Mouse (Mus musculus) midbrain, embryonic 16.5 days (tissue): ENCODE measurements around the gene Arsg. TPM values are rescaled to one million over a fixed set of nuclear protein-coding genes. Genes with fewer than 3 reads are reported as not detected.
A peak's percentile ranks its signal among the peaks of the same experiment; 100 is the strongest.
"Not testable (repeated sequence)": the region's sequence is repeated elsewhere in the genome, so short reads cannot be mapped to it uniquely, and the experiment has no call there.

Experiments
- ATAC-seq: fragments of 200-750 bp; cut with Nextera tagmentation; 2 replicates; pipeline ENCODE4 v1.8.0; 2017; ENCODE audit warnings: moderate TSS enrichment
- H3K27ac ChIP-seq: fragments of 300-500 bp; sonication (generic); 2 replicates; pipeline ENCODE4 v1.5.1; 2014; ENCODE audit warnings: mild to moderate bottlenecking, low read length, mixed read lengths
- H3K27me3 ChIP-seq: fragments of 300-500 bp; sonication (generic); 2 replicates; pipeline ENCODE4 v1.6.1; 2014; ENCODE audit warnings: low read depth, low read length, mixed read lengths; ENCODE audit not compliant: control insufficient read depth, insufficient read depth
- H3K36me3 ChIP-seq: fragments of 300-500 bp; sonication (generic); 2 replicates; pipeline ENCODE4 v1.6.1; 2014; ENCODE audit warnings: mild to moderate bottlenecking, low read length, moderate library complexity, mixed read lengths; ENCODE audit not compliant: control insufficient read depth, insufficient read depth
- H3K4me1 ChIP-seq: fragments of 300-500 bp; sonication (generic); 2 replicates; pipeline ENCODE4 v1.6.1; 2014; ENCODE audit warnings: mild to moderate bottlenecking, low read length, mixed read lengths; ENCODE audit not compliant: control insufficient read depth, insufficient read depth
- H3K4me2 ChIP-seq: fragments of 300-500 bp; sonication (generic); 2 replicates; pipeline ENCODE4 v1.6.1; 2014; ENCODE audit warnings: mild to moderate bottlenecking, low read length, mixed read lengths
- H3K4me3 ChIP-seq: fragments of 300-500 bp; sonication (generic); 2 replicates; pipeline ENCODE4 v1.5.1; 2014; ENCODE audit warnings: low read depth, mild to moderate bottlenecking, low read length, moderate library complexity, mixed read lengths
- H3K9ac ChIP-seq: fragments of 300-500 bp; sonication (generic); 2 replicates; pipeline ENCODE4 v1.6.1; 2014; ENCODE audit warnings: low read depth, low read length, mixed read lengths
- H3K9me3 ChIP-seq: fragments of 300-500 bp; sonication (generic); replicated peaks from 2 replicates; pipeline ENCODE4 v1.6.1; 2014; ENCODE audit warnings: mild to moderate bottlenecking, low read length, mixed read lengths; ENCODE audit not compliant: control insufficient read depth, poor library complexity, severe bottlenecking
- WGBS: fragments of 180-500 bp; shearing (Covaris S2); extraction: QIAGEN DNeasy Blood & Tissue Kit; methylation state at CpG from one replicate; pipeline ENCODE4 v1.1.7; 2014; 5-methylcytosine and 5-hydroxymethylcytosine counted together
- polyA plus RNA-seq: library from polyadenylated mRNA; unstranded; fragments of >200 nt; fragmentation: Nextera tagmentation; extraction: Ambion mirVana; gene quantifications from 2 replicates; pipeline ENCODE4 v1.2.1, GENCODE M21; 2015

The Arsg gene
- polyA plus RNA-seq, 1 experiment from 2014 or later, result 4.2 TPM

DNA sequence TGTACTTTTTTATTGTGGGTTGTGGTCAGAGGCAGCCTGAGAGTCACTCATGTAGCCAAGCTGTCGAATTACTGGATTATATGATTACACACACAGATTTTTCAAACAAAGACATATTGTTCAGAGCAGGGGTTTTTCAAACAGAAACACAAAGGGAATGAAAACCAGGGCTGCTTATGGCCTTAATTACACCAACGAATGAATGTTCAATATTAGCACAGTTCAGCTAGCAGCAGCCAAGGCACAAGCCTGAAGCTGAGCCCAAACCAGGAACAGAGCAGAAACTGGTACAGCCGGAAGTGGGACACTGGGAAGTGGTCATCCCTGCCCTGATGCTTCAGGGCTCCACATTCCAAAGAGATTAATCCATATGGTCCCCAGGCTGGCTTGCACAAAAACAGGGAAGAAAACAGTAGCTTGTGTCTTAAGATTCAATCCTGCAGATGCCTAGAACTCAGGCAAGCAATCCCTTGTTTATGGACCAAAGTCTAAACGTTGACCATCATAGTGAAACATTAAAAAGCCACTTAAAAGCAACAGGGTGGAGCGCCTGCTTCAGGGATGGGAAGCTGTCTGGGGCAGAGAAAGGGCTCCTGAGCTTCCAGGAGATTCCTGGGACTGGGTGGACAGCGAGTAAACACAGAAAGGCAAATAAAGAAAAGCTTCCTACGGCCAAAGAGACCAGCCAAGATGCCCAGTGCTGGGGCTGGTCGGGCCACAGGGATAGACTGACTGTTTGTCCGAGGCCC lies 137.0 kb downstream of the Arsg start:
- H3K4me3 ChIP-seq, result peak overlapping the region; percentile 68
- H3K4me2 ChIP-seq, result peak overlapping the region; percentile 88
- no peak overlapping the region for H3K27ac ChIP-seq
- H3K4me1 ChIP-seq, result peaks cover 16% of the 10 kb centered on the region
- no peaks in the 10 kb centered on the region for H3K36me3 ChIP-seq
- peak overlapping the region; percentile 73 for H3K9ac ChIP-seq
- 14% methylated on average over 9 of the region's 9 CpGs for WGBS
- no peaks in the 10 kb centered on the region for H3K27me3 ChIP-seq
- ATAC-seq, result no peak
- no peaks in the 10 kb centered on the region for H3K9me3 ChIP-seq

GRCm38 (mm10) chr11:109610795-109611302 lies 137.7 kb downstream of the Arsg start:
- no peaks in the 10 kb centered on the region for H3K27me3 ChIP-seq
- H3K36me3 ChIP-seq, result no peaks in the 10 kb centered on the region
- peak overlapping the region; percentile 73 for H3K9ac ChIP-seq
- H3K4me3 ChIP-seq, result peak overlapping the region; percentile 68
- H3K4me1 ChIP-seq, result peaks cover 16% of the 10 kb centered on the region
- 0% methylated on average over 22 of the region's 26 CpGs for WGBS
- H3K27ac ChIP-seq, result peak overlapping the region; percentile 73
- no peak; the same call in 1 of the 2 replicates for ATAC-seq
- H3K9me3 ChIP-seq, result no peaks in the 10 kb centered on the region
- H3K4me2 ChIP-seq, result peak overlapping the region; percentile 88

- peak within 1 kb of the TSS; percentile 73 for H3K9ac ChIP-seq
- H3K4me3 ChIP-seq, result peak within 1 kb of the TSS; percentile 68
- H3K4me2 ChIP-seq, result peak within 1 kb of the TSS; percentile 88
- no peaks in the 10 kb centered on the region for H3K9me3 ChIP-seq
- H3K36me3 ChIP-seq, result no peaks in the 10 kb centered on the region
- WGBS, result under 1% methylated on average over 48 of the region's 58 CpGs
- H3K27ac ChIP-seq, result peak within 1 kb of the TSS; percentile 73
- peaks cover 16% of the 10 kb centered on the region for H3K4me1 ChIP-seq
- no peaks in the 10 kb centered on the region for H3K27me3 ChIP-seq
- ATAC-seq, result peak; percentile 97
Observed at GRCm38 (mm10) chr11:109611303-109612149, 138.4 kb downstream of the Arsg start, which contains the start of gene Wipi1. TSS of gene Wipi1 (minus strand) at chr11:109611967.

DNA sequence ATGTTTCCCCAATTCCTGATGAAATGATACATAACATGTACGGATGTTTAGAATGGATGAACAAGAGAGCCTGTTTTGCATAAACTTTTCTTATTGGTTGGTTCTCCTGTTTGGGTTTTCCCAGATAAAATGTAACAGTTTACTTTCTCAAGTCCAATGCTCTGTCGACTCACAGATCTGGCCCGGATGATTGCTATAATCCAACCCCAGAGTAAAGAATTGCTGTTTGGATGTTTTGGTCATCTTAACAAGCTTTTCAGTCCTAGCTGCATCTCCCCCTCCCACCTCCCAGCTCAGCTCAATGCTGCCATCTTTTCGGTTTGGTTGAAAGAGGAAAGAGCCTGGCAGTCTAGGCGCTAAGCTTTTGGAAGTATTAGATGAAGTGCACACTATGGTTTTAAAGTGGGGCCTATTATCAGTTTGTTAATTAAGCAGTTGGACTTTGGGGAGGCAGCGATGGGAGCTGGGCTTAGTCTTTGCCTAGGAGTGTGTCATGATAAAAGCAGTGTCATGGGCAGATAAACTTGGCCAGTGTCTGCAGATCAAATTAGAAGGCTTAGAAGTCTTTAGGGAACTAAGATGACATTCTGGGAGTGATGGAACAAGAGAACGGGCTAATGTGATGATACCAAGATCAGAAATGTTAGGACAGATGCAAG lies 139.8 kb downstream of the Arsg start:
- Histone ChIP-seq H3K36me3 (no peaks in the 10 kb centered on the region), H3K27ac (no peak overlapping the region), H3K4me3 (no peak overlapping the region), H3K4me1 (peaks cover 16% of the 10 kb centered on the region), H3K9me3 (no peaks in the 10 kb centered on the region), H3K9ac (no peak overlapping the region), H3K27me3 (no peaks in the 10 kb centered on the region), H3K4me2 (no peak overlapping the region)
- 65% methylated on average over 7 of the region's 7 CpGs for WGBS
- no peak for ATAC-seq

DNA sequence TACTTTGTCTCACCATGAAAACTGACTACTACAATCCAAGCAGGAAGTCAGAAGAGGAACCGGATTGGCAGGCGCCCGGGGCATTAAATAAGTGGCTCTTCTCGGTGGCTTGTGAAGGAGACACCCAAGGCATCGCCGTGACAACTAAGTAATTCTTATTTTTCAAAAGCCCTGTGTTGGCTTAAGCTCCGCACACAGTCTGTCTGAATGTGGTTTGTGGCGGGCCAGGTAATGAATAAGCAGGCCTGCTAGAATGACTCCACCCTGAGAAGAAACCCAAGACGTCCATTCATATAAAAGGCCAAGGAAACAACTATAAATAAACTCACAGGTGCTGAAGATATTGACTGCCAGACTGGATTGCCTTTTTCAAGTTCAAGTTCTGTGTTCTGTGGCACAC lies 142.1 kb downstream of the Arsg start:
- H3K36me3 ChIP-seq, result no peaks in the 10 kb centered on the region
- H3K4me3 ChIP-seq, result no peak overlapping the region
- ATAC-seq, result no peak
- no peaks in the 10 kb centered on the region for H3K27me3 ChIP-seq
- no peak overlapping the region for H3K27ac ChIP-seq
- H3K4me2 ChIP-seq, result no peak overlapping the region
- WGBS, result 51% methylated on average over 9 of the region's 9 CpGs
- H3K9ac ChIP-seq, result no peak overlapping the region
- H3K9me3 ChIP-seq, result no peaks in the 10 kb centered on the region
- H3K4me1 ChIP-seq, result peaks cover 10% of the 10 kb centered on the region

DNA sequence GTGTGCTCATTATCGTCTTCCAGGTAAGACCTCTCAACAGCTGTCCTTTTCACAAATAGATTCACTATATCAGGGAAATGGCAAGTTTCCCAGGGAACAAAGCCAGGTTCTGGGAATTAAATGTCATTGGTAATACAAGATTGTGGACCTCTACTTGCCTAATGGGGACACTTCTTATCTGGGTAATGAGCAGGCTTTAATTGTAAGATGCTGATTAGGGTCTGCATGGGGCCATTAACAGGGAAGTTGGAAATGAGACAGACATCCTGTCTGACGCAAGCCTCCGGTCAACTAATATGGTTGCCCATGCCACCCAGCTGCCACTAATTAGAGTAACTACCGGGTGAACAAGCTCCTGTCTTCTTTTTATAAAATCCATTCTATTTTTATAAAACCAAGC lies 143.2 kb downstream of the Arsg start:
- Histone ChIP-seq H3K27ac (no peak overlapping the region), H3K4me1 (peaks cover 5% of the 10 kb centered on the region), H3K4me2 (no peak overlapping the region)

DNA sequence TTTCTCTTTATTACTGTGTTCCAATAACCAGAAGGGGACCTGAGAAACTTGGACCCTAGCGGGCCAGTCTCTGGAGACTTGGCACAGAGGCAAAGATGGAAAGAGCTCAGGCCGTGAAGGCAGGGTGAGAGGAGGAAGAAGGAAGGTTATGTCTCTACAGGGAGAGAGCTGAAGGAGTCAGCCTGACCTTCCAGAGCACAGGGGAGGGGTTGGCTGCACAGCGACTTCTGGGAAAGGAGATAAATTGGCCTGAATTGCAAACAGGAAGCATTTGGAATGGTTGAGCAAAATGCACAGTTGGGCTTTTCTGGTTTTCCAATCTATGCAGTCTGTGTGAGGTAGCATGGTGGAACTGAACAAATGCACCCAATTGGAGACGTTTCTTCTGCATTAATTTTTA lies 143.6 kb downstream of the Arsg start:
- H3K9ac ChIP-seq, result no peak overlapping the region
- no peak overlapping the region for H3K4me2 ChIP-seq
- no peaks in the 10 kb centered on the region for H3K9me3 ChIP-seq
- ATAC-seq, result no peak
- WGBS, result 74% methylated on average over 4 of the region's 4 CpGs
- no peaks in the 10 kb centered on the region for H3K27me3 ChIP-seq
- no peaks in the 10 kb centered on the region for H3K36me3 ChIP-seq
- peaks cover 5% of the 10 kb centered on the region for H3K4me1 ChIP-seq
- no peak overlapping the region for H3K27ac ChIP-seq
- H3K4me3 ChIP-seq, result no peak overlapping the region

More for the DNA sequence above, 143.2 kb downstream of the Arsg start:
- no peak overlapping the region for H3K4me3 ChIP-seq
- no peak for ATAC-seq
- no peaks in the 10 kb centered on the region for H3K36me3 ChIP-seq
- no peak overlapping the region for H3K9ac ChIP-seq
- H3K27me3 ChIP-seq, result no peaks in the 10 kb centered on the region
- H3K9me3 ChIP-seq, result no peaks in the 10 kb centered on the region
- WGBS, result 80% methylated on average over 4 of the region's 4 CpGs

GRCm38 (mm10) chr11:109619055-109619454 lies 145.9 kb downstream of the Arsg start:
- H3K4me3 ChIP-seq, H3K27me3 ChIP-seq, H3K4me2 ChIP-seq, H3K4me1 ChIP-seq, H3K27ac ChIP-seq, ATAC-seq, H3K9me3 ChIP-seq, H3K36me3 ChIP-seq, H3K9ac ChIP-seq: not testable (repeated sequence)
- WGBS, result 33% methylated on average over 8 of the region's 8 CpGs
